Comparison of ENCODE assay signal across 11 mouse cellular contexts in the genomic region with DNA sequence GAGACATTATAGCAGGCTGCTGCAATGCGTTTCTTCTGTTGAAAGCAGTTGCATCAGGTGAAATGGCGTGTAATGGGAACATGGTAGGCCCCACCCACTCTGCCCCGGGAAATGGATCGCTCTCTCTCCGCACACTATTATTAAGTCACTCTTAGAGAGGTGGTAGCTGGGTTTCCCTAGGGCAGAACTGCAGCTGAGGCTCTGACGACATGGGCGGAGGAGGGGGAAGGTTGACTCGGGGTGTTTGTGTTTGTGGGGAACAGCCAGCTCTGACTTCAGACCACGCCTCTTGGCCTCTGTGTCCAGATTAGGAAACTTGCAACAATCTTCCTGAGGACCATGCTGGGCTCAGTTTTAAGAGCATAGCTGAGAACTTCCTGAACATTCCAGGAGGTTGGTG. TPM values are rescaled to one million over a fixed set of nuclear protein-coding genes. Genes with fewer than 3 reads are reported as not detected.
DNase-seq lines count a peak whose midpoint lies in the region; ATAC-seq and TF ChIP-seq lines count a peak whose summit lies in the region.
"Had no signal": no experiment of that assay in that cellular context is flagged by ENCODE, and none has a peak within 500 bp of the region (broad histone marks: within the 10 kb centered on the region; RNA-seq: fewer than 3 reads in every experiment).

No protein-coding gene starts in this region.

- TF ChIP-seq CTCF in heart, adult 2 months (IDR thresholded peaks at IDR 0.05): no peak

- H3K4me1 ChIP-seq in embryonic facial prominence, embryonic 14.5 days (ENCODE audit: control insufficient read depth, insufficient read depth, low read length): no peaks in the 10 kb centered on the region; the same call in 1 of the 2 replicates
- peaks cover 3% of the 10 kb centered on the region; the same call in 1 of the 2 replicates for H3K4me1 ChIP-seq in embryonic facial prominence, embryonic 10.5 days
- H3K4me1 ChIP-seq in heart, adult 2 months (ENCODE audit: control insufficient read depth, insufficient read depth, low read length): peaks cover 10% of the 10 kb centered on the region

- H3K9me3 ChIP-seq in embryonic facial prominence, embryonic 14.5 days (ENCODE audit: control insufficient read depth, low read length): no peaks in the 10 kb centered on the region
- H3K9me3 ChIP-seq in embryonic facial prominence, embryonic 10.5 days: no peaks in the 10 kb centered on the region

- no peaks in the 10 kb centered on the region for H3K79me2 ChIP-seq in heart, adult 2 months (replicated peaks; ENCODE audit: control insufficient read depth, insufficient read depth, low read length)

- TF ChIP-seq EP300 in heart, adult 2 months (IDR thresholded peaks at IDR 0.05; ENCODE audit: insufficient read depth, low read depth, low read length): peak; percentile 59; the same call in 1 of the 2 replicates

- intact Hi-C loops in heart, adult 2 months (cut with DNase I): no loop called here

- H3K36me3 ChIP-seq in embryonic facial prominence, embryonic 14.5 days (ENCODE audit: control insufficient read depth, insufficient read depth, low read length): no peaks in the 10 kb centered on the region
- H3K36me3 ChIP-seq in embryonic facial prominence, embryonic 10.5 days (replicated peaks): no peaks in the 10 kb centered on the region
- no peaks in the 10 kb centered on the region for H3K36me3 ChIP-seq in heart, adult 2 months (ENCODE audit: control insufficient read depth, insufficient read depth, low read length)

- no peak for TF ChIP-seq POLR2A in heart, adult 2 months (IDR thresholded peaks at IDR 0.05; ENCODE audit: insufficient read depth, low read depth, low read length)

- DNase-seq in embryonic facial prominence, embryonic 14.5 days (ENCODE audit: low spot score): peak; percentile 16
- no peak for DNase-seq in embryonic facial prominence, embryonic 10.5 days (ENCODE audit: low spot score)
- DNase-seq in 416B (ENCODE audit: low read depth): peak; percentile 34
- peak; percentile 80 to 87 for DNase-seq in heart, adult 2 months
- peak; percentile 88 for DNase-seq in lung, postnatal 10 days
- DNase-seq in frontal cortex, postnatal 36 days (ENCODE audit: low spot score in 2 of 2): no peak
- no peak for DNase-seq in layer of hippocampus, postnatal 14 days (ENCODE audit: low spot score in 2 of 2)
- no peak for DNase-seq in thymus, adult 18-20 months

- ATAC-seq in embryonic facial prominence, embryonic 14.5 days (ENCODE audit: low read depth): no peak

- H3K4me3 ChIP-seq in embryonic facial prominence, embryonic 14.5 days (ENCODE audit: low read depth, low read length): no peak overlapping the region
- no peak overlapping the region for H3K4me3 ChIP-seq in embryonic facial prominence, embryonic 10.5 days
- no peak overlapping the region for H3K4me3 ChIP-seq in heart, adult 2 months

- H3K4me2 ChIP-seq in embryonic facial prominence, embryonic 14.5 days (ENCODE audit: low read depth, low read length): no peak overlapping the region

- H3K9ac ChIP-seq in embryonic facial prominence, embryonic 14.5 days (ENCODE audit: low read depth, low read length): no peak overlapping the region
- H3K9ac ChIP-seq in heart, adult 2 months (ENCODE audit: low read depth, low read length): no peak overlapping the region

- 59% methylated on average over 9 of the region's 9 CpGs for WGBS in embryonic facial prominence, embryonic 14.5 days
- 73% methylated on average over 9 of the region's 9 CpGs for WGBS in embryonic facial prominence, embryonic 10.5 days
- 42% methylated on average over 9 of the region's 9 CpGs for WGBS in heart, adult 2 months

- no peaks in the 10 kb centered on the region for H3K27me3 ChIP-seq in embryonic facial prominence, embryonic 14.5 days (replicated peaks; ENCODE audit: control insufficient read depth, insufficient read depth, low read length)
- no peaks in the 10 kb centered on the region; the same call in 1 of the 2 replicates for H3K27me3 ChIP-seq in embryonic facial prominence, embryonic 10.5 days (replicated peaks; ENCODE audit: low read depth, poor library complexity, severe bottlenecking)
- no peaks in the 10 kb centered on the region for H3K27me3 ChIP-seq in heart, adult 2 months (ENCODE audit: control insufficient read depth, insufficient read depth, low read length)

- H3K27ac ChIP-seq in embryonic facial prominence, embryonic 14.5 days (replicated peaks; ENCODE audit: low read depth, low read length): no peak overlapping the region
- no peak overlapping the region for H3K27ac ChIP-seq in embryonic facial prominence, embryonic 10.5 days (replicated peaks)
- H3K27ac ChIP-seq in heart, adult 2 months: peak overlapping the region; percentile 71

RNA-seq across cellular contexts. Expression of a gene that starts 32.8 kb away (rescaled TPM):
- 0.19 TPM in 1 of 2 replicates, not detected in the other for polyA plus RNA-seq in embryonic facial prominence, embryonic 14.5 days (2014; fragmentation: Nextera tagmentation; extraction: Ambion mirVana)
- not detected in 2 replicates for polyA plus RNA-seq in embryonic facial prominence, embryonic 10.5 days (2016; fragmentation: Nextera tagmentation; extraction: Ambion mirVana)
- total RNA-seq in heart, adult 2 months (2021): under 1 TPM in 1 of 2 experiments, not detected in 1; 0.47 TPM
- polyA plus RNA-seq in heart, adult 2 months (2012; rRNA removed): 1.4 and 1.8 TPM in 2 replicates
- total RNA-seq in layer of hippocampus, postnatal 14 days (2021): under 1 TPM in 1 of 2 experiments, not detected in 1; 0.62 TPM
- polyA plus RNA-seq: embryonic facial prominence, embryonic 11.5 days; hindbrain, embryonic 11.5 days; limb, embryonic 11.5 days had no signal

RNA-seq across cellular contexts. Expression of a gene that starts 36.0 kb away (rescaled TPM):
- polyA plus RNA-seq in embryonic facial prominence, embryonic 14.5 days (2014; fragmentation: Nextera tagmentation; extraction: Ambion mirVana): 13.2 and 13.9 TPM in 2 replicates
- polyA plus RNA-seq in embryonic facial prominence, embryonic 10.5 days (2016; fragmentation: Nextera tagmentation; extraction: Ambion mirVana): 5.6 and 7.0 TPM in 2 replicates
- total RNA-seq in heart, adult 2 months (2021): 10 to 100 TPM; 15.2 to 19.7 TPM
- polyA plus RNA-seq in heart, adult 2 months (2012; rRNA removed): 20.5 and 28.6 TPM in 2 replicates
- 1 to 10 TPM; 4.9 to 7.7 TPM for total RNA-seq in layer of hippocampus, postnatal 14 days (2021)

RNA-seq across cellular contexts. Expression of a gene that starts 53.3 kb away (rescaled TPM):
- polyA plus RNA-seq in embryonic facial prominence, embryonic 14.5 days (2014; fragmentation: Nextera tagmentation; extraction: Ambion mirVana): 0.47 and 0.63 TPM in 2 replicates
- polyA plus RNA-seq in embryonic facial prominence, embryonic 10.5 days (2016; fragmentation: Nextera tagmentation; extraction: Ambion mirVana): not detected in 2 replicates
- total RNA-seq in heart, adult 2 months (2021): 1 to 10 TPM; 2.6 TPM
- 4.4 and 5.5 TPM in 2 replicates for polyA plus RNA-seq in heart, adult 2 months (2012; rRNA removed)
- total RNA-seq in layer of hippocampus, postnatal 14 days (2021): 1 to 10 TPM; 2.4 to 4.1 TPM
- polyA plus RNA-seq: embryonic facial prominence, embryonic 11.5 days; hindbrain, embryonic 11.5 days; limb, embryonic 11.5 days had no signal

Comparison
In these comparisons a context has a peak if more than half of its experiments do, and no peak if none do; other contexts are left out.
1. DNase-seq: peak in embryonic facial prominence, embryonic 14.5 days (single experiment), 416B (single experiment), heart, adult 2 months (2 of 2) and lung, postnatal 10 days (single experiment); none in embryonic facial prominence, embryonic 10.5 days (single experiment), frontal cortex, postnatal 36 days (0 of 2), layer of hippocampus, postnatal 14 days (0 of 2) and thymus, adult 18-20 months (0 of 2).